Mouse (Mus musculus) testis, postnatal 14 days (tissue): Measurements from ENCODE around the gene Capn11.

Experiments
- DNase-seq: peaks from one replicate; pipeline ENCODE4 v3.0.0; 2021; ENCODE audit warnings: low spot score

Gene Capn11

GRCm38 (mm10) chr17:45582715-45583355 is 76.3 kb downstream of the Capn11 start:
- no peak for DNase-seq

GRCm38 (mm10) chr17:45582188-45582587 is 76.9 kb downstream of the Capn11 start:
- DNase-seq: no peak

DNA sequence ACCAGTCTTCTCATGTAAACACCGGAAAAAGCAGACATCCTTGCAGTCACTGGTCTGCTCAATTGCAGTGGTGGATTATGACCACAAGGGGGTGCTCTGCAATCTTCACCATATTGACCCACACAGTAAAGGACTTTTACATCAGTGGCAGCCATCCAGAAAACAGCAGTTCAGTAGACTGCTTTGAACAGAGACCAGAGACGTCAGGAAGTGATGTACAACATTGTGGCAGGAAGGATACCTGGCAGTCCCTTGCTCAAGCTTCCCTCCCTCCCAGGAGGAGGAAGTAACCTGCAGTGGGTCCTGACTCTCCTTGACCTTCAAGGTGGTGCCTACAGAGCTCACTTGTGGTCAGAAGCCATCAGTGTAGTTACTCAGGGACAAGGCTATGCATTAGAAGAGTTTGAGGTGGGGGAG is 77.5 kb downstream of the Capn11 start:
- DNase-seq: no peak

DNA sequence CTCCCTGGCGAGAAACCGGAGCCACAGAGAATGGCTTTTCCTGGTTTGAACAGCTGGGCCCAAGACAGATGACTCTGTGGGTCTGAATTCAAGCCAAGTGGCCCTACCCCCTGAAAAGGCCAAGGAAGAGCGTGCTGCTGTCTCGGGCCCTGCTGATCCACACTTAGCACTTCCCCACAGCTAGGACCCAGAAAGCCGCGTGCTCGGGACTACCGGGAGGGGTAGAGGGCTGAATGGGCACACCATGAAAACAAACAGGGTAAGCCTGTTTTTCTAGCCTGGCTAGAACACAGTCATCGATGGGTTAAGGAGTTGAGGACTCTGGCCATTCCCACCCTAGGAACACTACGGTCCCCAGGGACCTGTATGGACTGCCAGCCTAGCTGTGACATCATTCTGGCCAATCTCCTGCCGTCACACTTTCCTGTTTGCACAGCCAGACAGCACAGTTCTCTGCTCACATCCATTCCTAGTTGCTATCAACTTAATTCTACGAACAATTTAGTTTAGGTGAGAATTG is 78.1 kb downstream of the Capn11 start:
- no peak for DNase-seq
